Mouse (Mus musculus): Measurements from ENCODE around the gene Dnaaf1. TPM values are rescaled to one million over a fixed set of nuclear protein-coding genes. Genes with fewer than 3 reads are reported as not detected.
A peak's percentile ranks its signal among the peaks of the same experiment; 100 is the strongest.

Gene Dnaaf1
- polyA plus RNA-seq, 1 experiment, result not detected

- TF ChIP-seq TAL1 (IDR thresholded peaks at IDR 0.05; ENCODE audit: low read length) (no peak), GATA1 (IDR thresholded peaks at IDR 0.05; ENCODE audit: low read length) (no peak)
- Histone ChIP-seq H3K9me3 (ENCODE audit: control insufficient read depth, low read length) (no peaks in the 10 kb centered on the region), H3K4me3 (replicated peaks) (no peak overlapping the region), H3K4me1 (ENCODE audit: control insufficient read depth) (peaks cover 18% of the 10 kb centered on the region), H3K36me3 (ENCODE audit: control insufficient read depth) (peaks cover 57% of the 10 kb centered on the region), H3K27me3 (ENCODE audit: control insufficient read depth) (no peaks in the 10 kb centered on the region)
Measured at GRCm38 (mm10) chr8:119568251-119568650, 6.8 kb upstream of the Dnaaf1 start.

- peaks cover 50% of the 10 kb centered on the region for H3K36me3 ChIP-seq (ENCODE audit: control insufficient read depth)
- no peaks in the 10 kb centered on the region for H3K27me3 ChIP-seq (ENCODE audit: control insufficient read depth)
- peaks cover 25% of the 10 kb centered on the region for H3K4me1 ChIP-seq (ENCODE audit: control insufficient read depth)
- TF ChIP-seq TAL1 (IDR thresholded peaks at IDR 0.05; ENCODE audit: low read length) (no peak), GATA1 (IDR thresholded peaks at IDR 0.05; ENCODE audit: low read length) (no peak)
- H3K9me3 ChIP-seq (ENCODE audit: control insufficient read depth, low read length), result no peaks in the 10 kb centered on the region
- H3K4me3 ChIP-seq (replicated peaks), result no peak overlapping the region
Measured at GRCm38 (mm10) chr8:119568951-119569350, 6.1 kb upstream of the Dnaaf1 start.

GRCm38 (mm10) chr8:119569881-119570280 is 5.2 kb upstream of the Dnaaf1 start:
- H3K27me3 ChIP-seq (ENCODE audit: control insufficient read depth), result no peaks in the 10 kb centered on the region
- peaks cover 35% of the 10 kb centered on the region for H3K4me1 ChIP-seq (ENCODE audit: control insufficient read depth)
- peaks cover 43% of the 10 kb centered on the region for H3K36me3 ChIP-seq (ENCODE audit: control insufficient read depth)
- no peaks in the 10 kb centered on the region for H3K9me3 ChIP-seq (ENCODE audit: control insufficient read depth, low read length)
- TF ChIP-seq TAL1 (IDR thresholded peaks at IDR 0.05; ENCODE audit: low read length) (no peak), GATA1 (IDR thresholded peaks at IDR 0.05; ENCODE audit: low read length) (no peak)
- no peak overlapping the region for H3K4me3 ChIP-seq (replicated peaks)

GRCm38 (mm10) chr8:119571135-119571534 is 3.9 kb upstream of the Dnaaf1 start:
- Histone ChIP-seq H3K4me1 (ENCODE audit: control insufficient read depth) (peaks cover 47% of the 10 kb centered on the region), H3K36me3 (ENCODE audit: control insufficient read depth) (peaks cover 30% of the 10 kb centered on the region), H3K9me3 (ENCODE audit: control insufficient read depth, low read length) (no peaks in the 10 kb centered on the region), H3K4me3 (replicated peaks) (no peak overlapping the region), H3K27me3 (ENCODE audit: control insufficient read depth) (no peaks in the 10 kb centered on the region)
- TF ChIP-seq GATA1 (IDR thresholded peaks at IDR 0.05; ENCODE audit: low read length) (no peak), TAL1 (IDR thresholded peaks at IDR 0.05; ENCODE audit: low read length) (no peak)

- H3K4me3 ChIP-seq (replicated peaks), result no peak overlapping the region
- H3K4me1 ChIP-seq (ENCODE audit: control insufficient read depth), result peaks cover 52% of the 10 kb centered on the region
- TF ChIP-seq GATA1 (IDR thresholded peaks at IDR 0.05; ENCODE audit: low read length) (no peak), TAL1 (IDR thresholded peaks at IDR 0.05; ENCODE audit: low read length) (no peak)
- no peaks in the 10 kb centered on the region for H3K9me3 ChIP-seq (ENCODE audit: control insufficient read depth, low read length)
- H3K27me3 ChIP-seq (ENCODE audit: control insufficient read depth), result no peaks in the 10 kb centered on the region; the same call in 1 of the 2 replicates
- H3K36me3 ChIP-seq (ENCODE audit: control insufficient read depth), result peaks cover 23% of the 10 kb centered on the region
Measured at GRCm38 (mm10) chr8:119572411-119572810, 2.6 kb upstream of the Dnaaf1 start.

GRCm38 (mm10) chr8:119575366-119575726 is 311 bp downstream of the Dnaaf1 start:
- TF ChIP-seq GATA1 (IDR thresholded peaks at IDR 0.05; ENCODE audit: low read length), result no peak
- no peak for TF ChIP-seq TAL1 (IDR thresholded peaks at IDR 0.05; ENCODE audit: low read length)
- Histone ChIP-seq H3K4me1 (ENCODE audit: control insufficient read depth) (peaks cover 72% of the 10 kb centered on the region), H3K4me3 (replicated peaks) (peak overlapping the region; percentile 85), H3K36me3 (ENCODE audit: control insufficient read depth) (peaks cover 10% of the 10 kb centered on the region), H3K27me3 (ENCODE audit: control insufficient read depth) (no peaks in the 10 kb centered on the region; the same call in 1 of the 2 replicates), H3K9me3 (ENCODE audit: control insufficient read depth, low read length) (no peaks in the 10 kb centered on the region)

- Histone ChIP-seq H3K4me1 (ENCODE audit: control insufficient read depth) (peaks cover 69% of the 10 kb centered on the region), H3K27me3 (ENCODE audit: control insufficient read depth) (no peaks in the 10 kb centered on the region; the same call in 1 of the 2 replicates), H3K9me3 (ENCODE audit: control insufficient read depth, low read length) (no peaks in the 10 kb centered on the region), H3K4me3 (replicated peaks) (no peak overlapping the region), H3K36me3 (ENCODE audit: control insufficient read depth) (no peaks in the 10 kb centered on the region)
- TF ChIP-seq TAL1 (IDR thresholded peaks at IDR 0.05; ENCODE audit: low read length), result no peak
Measured at GRCm38 (mm10) chr8:119579096-119579495, 4.1 kb downstream of the Dnaaf1 start.

GRCm38 (mm10) chr8:119580441-119581161 is 5.6 kb downstream of the Dnaaf1 start:
- Histone ChIP-seq H3K9me3 (ENCODE audit: control insufficient read depth, low read length) (no peaks in the 10 kb centered on the region), H3K27me3 (ENCODE audit: control insufficient read depth) (no peaks in the 10 kb centered on the region; the same call in 1 of the 2 replicates), H3K4me1 (ENCODE audit: control insufficient read depth) (peaks cover 63% of the 10 kb centered on the region), H3K4me3 (replicated peaks) (no peak overlapping the region), H3K36me3 (ENCODE audit: control insufficient read depth) (no peaks in the 10 kb centered on the region)
- TF ChIP-seq GATA1 (IDR thresholded peaks at IDR 0.05; ENCODE audit: low read length) (no peak), TAL1 (IDR thresholded peaks at IDR 0.05; ENCODE audit: low read length) (no peak)

GRCm38 (mm10) chr8:119585901-119586300 is 10.9 kb downstream of the Dnaaf1 start:
- Histone ChIP-seq H3K9me3 (ENCODE audit: control insufficient read depth, low read length) (no peaks in the 10 kb centered on the region; the same call in 1 of the 2 replicates), H3K27me3 (ENCODE audit: control insufficient read depth) (no peaks in the 10 kb centered on the region), H3K4me1 (ENCODE audit: control insufficient read depth) (peaks cover 48% of the 10 kb centered on the region), H3K4me3 (replicated peaks) (peak overlapping the region; percentile 62), H3K36me3 (ENCODE audit: control insufficient read depth) (no peaks in the 10 kb centered on the region)
- TF ChIP-seq GATA1 (IDR thresholded peaks at IDR 0.05; ENCODE audit: low read length), result no peak
- TF ChIP-seq TAL1 (IDR thresholded peaks at IDR 0.05; ENCODE audit: low read length), result no peak
